Mouse (Mus musculus) liver, adult 2 months (tissue): ENCODE measurements around the gene Tgds.

Experiments
- CTCF ChIP-seq: fragments of 200-500 bp; IDR thresholded peaks from 2 replicates; pipeline ENCODE4 v1.5.1; 2011; ENCODE audit warnings: low read depth, low read length, control low read depth
- POLR2A ChIP-seq: fragments of 200-500 bp; IDR thresholded peaks from 2 replicates; pipeline ENCODE4 v1.6.1; 2011; ENCODE audit warnings: low read length, control low read depth; ENCODE audit not compliant: insufficient read depth; ENCODE audit errors: extremely low read depth

DNA sequence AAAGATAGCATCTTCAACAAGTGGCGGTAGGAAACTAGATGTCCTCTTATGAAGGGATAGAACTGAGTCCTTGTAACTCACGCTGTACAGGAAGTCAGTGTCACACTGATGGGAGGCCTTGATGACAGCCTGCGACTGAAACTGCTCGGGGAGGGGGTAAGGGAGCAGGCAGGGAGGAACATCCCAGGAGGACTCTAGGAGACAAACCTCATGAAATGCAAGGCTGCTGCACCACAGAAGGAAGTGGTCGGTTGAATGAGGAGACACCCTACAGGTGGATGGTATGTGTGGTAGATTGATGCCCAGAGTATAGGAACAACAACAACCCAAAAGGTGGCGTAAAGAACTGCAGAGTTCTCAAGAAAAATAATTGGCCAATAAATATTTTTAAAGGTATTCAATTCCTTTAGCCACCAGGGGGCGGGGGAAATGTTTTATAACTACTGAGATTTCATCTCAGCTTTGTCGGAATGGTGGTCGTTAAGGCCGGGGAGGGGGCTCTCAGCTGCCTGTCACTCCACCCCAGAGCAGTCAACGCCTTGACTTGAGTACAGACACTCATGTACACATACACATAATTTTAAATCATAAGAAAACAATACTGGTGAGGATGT lies 41.1 kb upstream of the Tgds start:
- TF ChIP-seq CTCF (no peak), POLR2A (no peak)
